Comparison of ENCODE assay signal across 9 mouse cellular contexts in the genomic region with DNA sequence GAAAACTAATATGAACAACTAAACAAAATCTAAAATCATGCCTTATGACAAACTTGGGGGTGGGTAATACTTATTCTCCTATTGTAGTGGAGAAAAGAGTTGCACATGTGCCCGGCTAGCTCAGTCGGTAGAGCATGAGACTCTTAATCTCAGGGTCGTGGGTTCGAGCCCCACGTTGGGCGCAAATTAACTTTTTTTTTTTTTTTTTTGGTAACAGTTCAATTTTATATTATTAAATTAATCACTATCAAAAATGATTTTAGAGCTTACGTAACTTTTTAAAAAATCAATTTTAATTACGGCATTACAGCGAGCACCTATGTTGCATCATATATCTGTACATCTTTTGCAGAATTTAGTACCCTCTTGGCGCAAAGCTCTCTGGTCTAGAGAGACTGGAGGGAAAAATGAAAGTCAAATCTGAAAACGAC. TPM values are rescaled to one million over a fixed set of nuclear protein-coding genes. Genes with fewer than 3 reads are reported as not detected.
DNase-seq lines count a peak whose midpoint lies in the region; ATAC-seq and TF ChIP-seq lines count a peak whose summit lies in the region.
"Had no signal": no experiment of that assay in that cellular context is flagged by ENCODE, and none has a peak within 500 bp of the region (broad histone marks: within the 10 kb centered on the region; RNA-seq: fewer than 3 reads in every experiment).

No protein-coding gene starts in this region.

- peak overlapping the region; percentile 72 for H3K4me2 ChIP-seq in kidney, embryonic 15.5 days
- peak overlapping the region; percentile 48; the same call in 1 of the 2 replicates for H3K4me2 ChIP-seq in lung, postnatal 0 days (replicated peaks; ENCODE audit: low read depth, low read length)

- TF ChIP-seq EP300 in heart, adult 2 months (IDR thresholded peaks at IDR 0.05; ENCODE audit: insufficient read depth, low read depth, low read length), result peak; percentile 76; the same call in 1 of the 2 replicates
- no peak for TF ChIP-seq EP300 in lung, postnatal 0 days (IDR thresholded peaks at IDR 0.05)

- ATAC-seq in kidney, embryonic 15.5 days (replicated peaks; ENCODE audit: low FRiP score), result no peak
- no peak for ATAC-seq in lung, postnatal 0 days

- H3K4me3 ChIP-seq in bone marrow macrophage, adult 2 months (ENCODE audit: insufficient read depth, low read length), result peak overlapping the region; percentile 36
- peak overlapping the region; percentile 31 for H3K4me3 ChIP-seq in heart, adult 2 months
- peak overlapping the region; percentile 50 for H3K4me3 ChIP-seq in kidney, embryonic 15.5 days (replicated peaks)
- H3K4me3 ChIP-seq in lung, postnatal 0 days (ENCODE audit: low read depth, low read length), result peak overlapping the region; percentile 59; the same call in 1 of the 2 replicates

- no peaks in the 10 kb centered on the region for H3K79me2 ChIP-seq in heart, adult 2 months (replicated peaks; ENCODE audit: control insufficient read depth, insufficient read depth, low read length)

- no peaks in the 10 kb centered on the region for H3K27me3 ChIP-seq in heart, adult 2 months (ENCODE audit: control insufficient read depth, insufficient read depth, low read length)
- H3K27me3 ChIP-seq in kidney, embryonic 15.5 days, result no peaks in the 10 kb centered on the region
- H3K27me3 ChIP-seq in lung, postnatal 0 days (replicated peaks; ENCODE audit: insufficient read depth, low read length), result no peaks in the 10 kb centered on the region
- H3K27me3 ChIP-seq in splenic B cell, adult 2 months (ENCODE audit: control insufficient read depth, insufficient read depth, low read length, poor library complexity, severe bottlenecking), result no peaks in the 10 kb centered on the region

- H3K9me3 ChIP-seq in kidney, embryonic 15.5 days (replicated peaks), result no peaks in the 10 kb centered on the region
- no peaks in the 10 kb centered on the region for H3K9me3 ChIP-seq in lung, postnatal 0 days (ENCODE audit: low read length)

- H3K36me3 ChIP-seq in heart, adult 2 months (ENCODE audit: control insufficient read depth, insufficient read depth, low read length), result no peaks in the 10 kb centered on the region
- no peaks in the 10 kb centered on the region for H3K36me3 ChIP-seq in kidney, embryonic 15.5 days
- no peaks in the 10 kb centered on the region for H3K36me3 ChIP-seq in lung, postnatal 0 days (ENCODE audit: insufficient read depth, low read length)
- H3K36me3 ChIP-seq in splenic B cell, adult 2 months (ENCODE audit: control insufficient read depth, insufficient read depth, low read length, poor library complexity, severe bottlenecking), result no peaks in the 10 kb centered on the region

- no peak for TF ChIP-seq POLR2A in bone marrow macrophage, adult 2 months (IDR thresholded peaks at IDR 0.05; ENCODE audit: borderline replicate concordance, low read depth, low read length)
- no peak for TF ChIP-seq POLR2A in heart, adult 2 months (IDR thresholded peaks at IDR 0.05; ENCODE audit: insufficient read depth, low read depth, low read length)

- WGBS in heart, adult 2 months, result 2% methylated on average over 11 of the region's 11 CpGs
- WGBS in kidney, embryonic 15.5 days, result under 1% methylated on average over 11 of the region's 11 CpGs
- WGBS in lung, postnatal 0 days, result 2% methylated on average over 11 of the region's 11 CpGs

- TF ChIP-seq CTCF in bone marrow macrophage, adult 2 months (IDR thresholded peaks at IDR 0.05; ENCODE audit: low read depth, low read length), result no peak
- TF ChIP-seq CTCF in heart, adult 2 months (IDR thresholded peaks at IDR 0.05), result no peak
- TF ChIP-seq CTCF in lung, postnatal 0 days (IDR thresholded peaks at IDR 0.05), result no peak

- no peak overlapping the region for H3K9ac ChIP-seq in heart, adult 2 months (ENCODE audit: low read depth, low read length)
- H3K9ac ChIP-seq in kidney, embryonic 15.5 days, result no peak overlapping the region
- H3K9ac ChIP-seq in lung, postnatal 0 days (replicated peaks; ENCODE audit: low read depth), result no peak overlapping the region

- DNase-seq in adrenal gland, adult (ENCODE audit: inconsistent age in 2 of 2, low spot score in 1 of 2), result peak; percentile 53 to 86
- DNase-seq in adrenal gland, postnatal 4 days (ENCODE audit: low spot score in 2 of 2), result no peak
- peak; percentile 78 for DNase-seq in 3T3-L1 (ENCODE audit: low read depth, low spot score)
- peak; percentile 39 to 49 for DNase-seq in heart, adult 2 months
- DNase-seq in lung, postnatal 0 days (ENCODE audit: low spot score), result peak; percentile 71
- peak; percentile 80 for DNase-seq in splenic B cell, adult 2 months (ENCODE audit: low read depth, low spot score)

- H3K4me1 ChIP-seq in bone marrow macrophage, adult 2 months (ENCODE audit: control insufficient read depth, insufficient read depth, low read length), result peaks cover 7% of the 10 kb centered on the region
- H3K4me1 ChIP-seq in heart, adult 2 months (ENCODE audit: control insufficient read depth, insufficient read depth, low read length), result no peaks in the 10 kb centered on the region; the same call in 1 of the 2 replicates
- H3K4me1 ChIP-seq in kidney, embryonic 15.5 days, result peaks cover 24% of the 10 kb centered on the region
- H3K4me1 ChIP-seq in lung, postnatal 0 days (ENCODE audit: insufficient read depth, low read depth, low read length), result peaks cover 4% of the 10 kb centered on the region; the same call in 1 of the 2 replicates

- H3K27ac ChIP-seq in bone marrow macrophage, adult 2 months (ENCODE audit: insufficient read depth, low read depth, low read length), result no peak overlapping the region
- no peak overlapping the region for H3K27ac ChIP-seq in heart, adult 2 months
- H3K27ac ChIP-seq in kidney, embryonic 15.5 days, result no peak overlapping the region
- H3K27ac ChIP-seq in lung, postnatal 0 days (ENCODE audit: low read length), result no peak overlapping the region

- intact Hi-C loops in heart, adult 2 months (cut with DNase I), result loop anchor here (5.0 to 10.0 kb wide), 2 partner anchors 1414 to 1491 kb away; partner anchors contain the start of gene Zfp184

RNA-seq across cellular contexts. Expression of gene Abt1, which starts 12.6 kb away (rescaled TPM):
- 1 to 10 TPM; 7.9 to 8.9 TPM for total RNA-seq in adrenal gland, postnatal 4 days (2021)
- polyA plus RNA-seq in bone marrow macrophage, adult 2 months (2012; ENCODE audit: insufficient read depth, insufficient read length, missing spikeins), result 4.8 and 4.9 TPM in 2 replicates
- total RNA-seq in heart, adult 2 months (2021), result 1 to 10 TPM; 3.9 to 5.1 TPM
- polyA plus RNA-seq in heart, adult 2 months (2012; rRNA removed), result 2.4 and 3.1 TPM in 2 replicates
- 13.5 and 13.7 TPM in 2 replicates for polyA plus RNA-seq in kidney, embryonic 15.5 days (2015; fragmentation: Nextera tagmentation; extraction: Ambion mirVana)
- polyA plus RNA-seq in lung, postnatal 0 days (2015; fragmentation: Nextera tagmentation; extraction: Ambion mirVana), result 8.4 and 8.7 TPM in 2 replicates

RNA-seq across cellular contexts. Expression of gene Btn1a1, which starts 29.5 kb away (rescaled TPM):
- under 1 TPM; 0.20 to 0.87 TPM for total RNA-seq in adrenal gland, postnatal 4 days (2021)
- polyA plus RNA-seq in bone marrow macrophage, adult 2 months (2012; ENCODE audit: insufficient read depth, insufficient read length, missing spikeins), result not detected in 2 replicates
- not detected for total RNA-seq in heart, adult 2 months (2021)
- polyA plus RNA-seq in heart, adult 2 months (2012; rRNA removed), result 0.20 TPM in 1 of 2 replicates, not detected in the other
- 0.08 and 0.12 TPM in 2 replicates for polyA plus RNA-seq in kidney, embryonic 15.5 days (2015; fragmentation: Nextera tagmentation; extraction: Ambion mirVana)
- 0.14 and 0.21 TPM in 2 replicates for polyA plus RNA-seq in lung, postnatal 0 days (2015; fragmentation: Nextera tagmentation; extraction: Ambion mirVana)

RNA-seq across cellular contexts. Expression of gene Btn2a2, which starts 52.4 kb away (rescaled TPM):
- total RNA-seq in adrenal gland, postnatal 4 days (2021), result under 1 TPM in 1 of 2 experiments, not detected in 1; 0.17 TPM
- not detected in 2 replicates for polyA plus RNA-seq in bone marrow macrophage, adult 2 months (2012; ENCODE audit: insufficient read depth, insufficient read length, missing spikeins)
- not detected for total RNA-seq in heart, adult 2 months (2021)
- not detected in 2 replicates for polyA plus RNA-seq in heart, adult 2 months (2012; rRNA removed)
- polyA plus RNA-seq in kidney, embryonic 15.5 days (2015; fragmentation: Nextera tagmentation; extraction: Ambion mirVana), result 0.55 and 0.71 TPM in 2 replicates
- 0.06 and 0.07 TPM in 2 replicates for polyA plus RNA-seq in lung, postnatal 0 days (2015; fragmentation: Nextera tagmentation; extraction: Ambion mirVana)
- polyA plus RNA-seq: spleen, adult 2 months had no signal

Comparison
In these comparisons a context has a peak if more than half of its experiments do, and no peak if none do; other contexts are left out.
1. DNase-seq: peak in adrenal gland, adult (2 of 2), 3T3-L1 (single experiment), heart, adult 2 months (2 of 2), lung, postnatal 0 days (single experiment) and splenic B cell, adult 2 months (single experiment); none in adrenal gland, postnatal 4 days (0 of 2).
2. Peak in every context shown above with its lines, with median percentiles within 50 percentile points of each other: H3K4me3 ChIP-seq.